8 mouse cellular contexts compared by ENCODE assay signal in genomic region chr6:115544442-115544970, GRCm38 (mm10). TPM values are rescaled to one million over a fixed set of nuclear protein-coding genes. Genes with fewer than 3 reads are reported as not detected.
DNase-seq lines count a peak whose midpoint lies in the region; ATAC-seq and TF ChIP-seq lines count a peak whose summit lies in the region.

TSS of gene Tsen2 (plus strand) at chr6:115544664.

- peak; percentile 97 for DNase-seq in gastrocnemius, postnatal 10 days
- peak; percentile 97 for DNase-seq in induced T-regulatory cell, adult 2 months (ENCODE audit: low read depth)
- peak; percentile 93 to 98 for DNase-seq in left cerebral cortex, adult 9 months (ENCODE audit: low spot score in 2 of 2)
- peak; percentile 96 for DNase-seq in right cerebral cortex, postnatal 14 days
- DNase-seq in urinary bladder, postnatal 36 days (ENCODE audit: low spot score in 2 of 2), result peak; percentile 97 to 98

- no peaks in the 10 kb centered on the region for H3K4me1 ChIP-seq in cortical plate, adult 2 months (ENCODE audit: control insufficient read depth, insufficient read depth, low read length)

- peak within 1 kb of the TSS; percentile 38; the same call in 1 of the 2 replicates for H3K27ac ChIP-seq in cortical plate, adult 2 months (ENCODE audit: insufficient read depth, low read length)

- peak within 1 kb of the TSS; percentile 84 for H3K4me3 ChIP-seq in cortical plate, adult 2 months (ENCODE audit: insufficient read depth, low read length)

- peak; percentile 81 for TF ChIP-seq POLR2A in cortical plate, adult 2 months (IDR thresholded peaks at IDR 0.05; ENCODE audit: extremely low read depth, insufficient read depth, low read length)

- no peak for TF ChIP-seq CTCF in cortical plate, adult 2 months (IDR thresholded peaks at IDR 0.05; ENCODE audit: extremely low read depth, insufficient read depth, low read length)

- peak; percentile 95 for ATAC-seq in activated CD4-positive, CD25-positive, alpha-beta regulatory T cell, adult 4 months
- ATAC-seq in megakaryocyte progenitor cell, adult 5-6 weeks (replicated peaks; ENCODE audit: poor library complexity), result peak; percentile 91

RNA-seq across cellular contexts. Expression of gene Tsen2, which starts in this region (rescaled TPM):
- polyA plus RNA-seq in activated CD4-positive, CD25-positive, alpha-beta regulatory T cell, adult 4 months (2017; shearing (Covaris generic)), result 10 to 100 TPM in 1 of 2 experiments, 1 to 10 TPM in 1; 9.8 to 12.4 TPM
- 20.4 and 21.4 TPM in 2 replicates for polyA plus RNA-seq in cortical plate, adult 2 months (2012; rRNA removed)
- total RNA-seq in gastrocnemius, postnatal 10 days (2021), result 1 to 10 TPM; 8.2 to 9.6 TPM
- 12.9 and 15.2 TPM in 2 replicates for total RNA-seq in megakaryocyte progenitor cell, adult 5-6 weeks (2015)
- 12.3 and 25.9 TPM in 2 replicates for total RNA-seq in megakaryocyte progenitor cell, adult 5-6 weeks (2017)

Comparison
In these comparisons a context has a peak if more than half of its experiments do, and no peak if none do; other contexts are left out.
1. Peak in every context shown above with its lines: DNase-seq, ATAC-seq, H3K4me3 ChIP-seq and H3K27ac ChIP-seq.